Mouse (Mus musculus) liver, embryonic 14.5 days (tissue): Measurements from ENCODE around the gene Pfdn5. TPM values are rescaled to one million over a fixed set of nuclear protein-coding genes. Genes with fewer than 3 reads are reported as not detected.
A peak's percentile ranks its signal among the peaks of the same experiment; 100 is the strongest.

ENCODE experiments used
- ATAC-seq: fragments of 200-750 bp; cut with Nextera tagmentation; 2 replicates; pipeline ENCODE4 v1.8.0; 2017; ENCODE audit warnings: moderate number of reproducible peaks, mild to moderate bottlenecking, moderate library complexity; ENCODE audit not compliant: insufficient read depth
- DNase-seq, 3 experiments: peaks; one replicate each; pipeline ENCODE4 v3.0.0-alpha.2; 2012 to 2013; ENCODE audit warnings: low read depth in 3 of 3, low spot score in 3 of 3
- H3K27ac ChIP-seq: fragments of 300-500 bp; sonication (generic); 2 replicates; pipeline ENCODE4 v1.5.1; 2014; ENCODE audit warnings: moderate library complexity, mild to moderate bottlenecking, control low read depth, inconsistent platforms
- H3K27me3 ChIP-seq: fragments of 300-500 bp; sonication (generic); 2 replicates; pipeline ENCODE4 v1.6.1; 2014; ENCODE audit warnings: mild to moderate bottlenecking, low read length, moderate library complexity; ENCODE audit not compliant: control insufficient read depth, insufficient read depth
- H3K36me3 ChIP-seq: fragments of 300-500 bp; sonication (generic); replicated peaks from 2 replicates; pipeline ENCODE4 v1.6.1; 2014; ENCODE audit warnings: low read depth; ENCODE audit not compliant: control insufficient read depth, insufficient read depth
- H3K4me1 ChIP-seq, 2 experiments: fragments of 200-500 bp in 1 of 2; fragments of 300-500 bp in 1 of 2; sonication (generic) in 1 of 2; replicated peaks; 2 replicates each; pipeline ENCODE4 v1.6.1; 2012 to 2014; ENCODE audit warnings: antibody characterized with exemption in 1 of 2, inconsistent platforms in 1 of 2, low read length in 1 of 2; ENCODE audit not compliant: control insufficient read depth in 2 of 2, insufficient read depth in 2 of 2
- H3K4me2 ChIP-seq: fragments of 300-500 bp; sonication (generic); 2 replicates; pipeline ENCODE4 v1.6.1; 2014; ENCODE audit warnings: low read depth, mild to moderate bottlenecking, control low read depth, moderate library complexity
- H3K4me3 ChIP-seq, 2 experiments: fragments of 200-500 bp in 1 of 2; fragments of 300-500 bp in 1 of 2; sonication (generic) in 1 of 2; 2 replicates each; pipeline ENCODE4 v1.5.1; 2012 to 2014; ENCODE audit warnings: low read depth in 2 of 2, low read length in 2 of 2, mild to moderate bottlenecking in 2 of 2, control low read depth in 1 of 2, inconsistent platforms in 1 of 2, moderate library complexity in 1 of 2; ENCODE audit not compliant: insufficient read depth in 1 of 2
- H3K9ac ChIP-seq: fragments of 300-500 bp; sonication (generic); replicated peaks from 2 replicates; pipeline ENCODE4 v1.6.1; 2014; ENCODE audit warnings: mild to moderate bottlenecking, control low read depth, moderate library complexity
- H3K9me3 ChIP-seq: fragments of 300-500 bp; sonication (generic); 2 replicates; pipeline ENCODE4 v1.6.1; 2016; ENCODE audit warnings: low read length, mixed read lengths; ENCODE audit not compliant: control insufficient read depth
- CTCF ChIP-seq: IDR thresholded peaks from 2 replicates; pipeline ENCODE4 v1.5.1; 2016; ENCODE audit warnings: antibody characterized with exemption, low read depth, control low read depth
- EP300 ChIP-seq: IDR thresholded peaks from 2 replicates; pipeline ENCODE4 v1.6.1; 2016; ENCODE audit warnings: antibody characterized with exemption, low read depth
- WGBS: fragments of 180-500 bp; shearing (Covaris S2); extraction: QIAGEN DNeasy Blood & Tissue Kit; methylation state at CpG from one replicate; pipeline ENCODE4 v1.1.7; 2014; ENCODE audit not compliant: insufficient replicate concordance; 5-methylcytosine and 5-hydroxymethylcytosine counted together
- polyA plus RNA-seq, 2 experiments: library from polyadenylated mRNA; depleted of rRNA in 1 of 2; stranded (reverse) in 1 of 2; unstranded in 1 of 2; fragments of >200 nt; fragmentation: Nextera tagmentation in 1 of 2; extraction: Ambion mirVana in 1 of 2; gene quantifications; 2 replicates each; pipeline versions ENCODE4 v1.2.1 to v1.2.3; 2012 to 2014

Pfdn5 gene
- polyA plus RNA-seq, 2 experiments: 82.2 to 156 TPM

- Histone ChIP-seq H3K36me3 (no peaks in the 10 kb centered on the region), H3K9ac (no peak overlapping the region; the same call in 1 of the 2 replicates), H3K9me3 (no peaks in the 10 kb centered on the region), H3K4me2 (peak overlapping the region; percentile 28; the same call in 1 of the 2 replicates), H3K4me1 (0 out of 4 replicates have a peak, but pooled peaks cover 0 to 2% of the 10 kb centered on the region in 2 experiments), H3K4me3 (no peak overlapping the region), H3K27me3 (peaks cover 43% of the 10 kb centered on the region), H3K27ac (no peak overlapping the region)
- ATAC-seq (no peak), DNase-seq (no peak)
- WGBS: 4% methylated on average over 14 of the region's 14 CpGs
- TF ChIP-seq CTCF (no peak), EP300 (no peak)
Observed at GRCm38 (mm10) chr15:102362648-102363047, 36.7 kb downstream of the Pfdn5 start.

- DNase-seq (no peak), ATAC-seq (no peak)
- H3K27ac ChIP-seq: no peak overlapping the region
- no peak overlapping the region for H3K4me2 ChIP-seq
- no peak overlapping the region for H3K9ac ChIP-seq
- no peaks in the 10 kb centered on the region for H3K9me3 ChIP-seq
- 0 out of 4 replicates have a peak, but pooled peaks cover 0 to 2% of the 10 kb centered on the region in 2 experiments for H3K4me1 ChIP-seq
- TF ChIP-seq EP300 (no peak), CTCF (no peak)
- H3K36me3 ChIP-seq: no peaks in the 10 kb centered on the region
- peaks cover 27% of the 10 kb centered on the region for H3K27me3 ChIP-seq
- WGBS: 49% methylated on average over 1 of the region's 1 CpGs
- H3K4me3 ChIP-seq: no peak overlapping the region
Observed at GRCm38 (mm10) chr15:102364678-102365077, 38.8 kb downstream of the Pfdn5 start.

- Histone ChIP-seq H3K27me3 (peaks cover 40% of the 10 kb centered on the region), H3K4me2 (no peak overlapping the region), H3K9ac (no peak overlapping the region), H3K4me1 (0 out of 4 replicates have a peak, but pooled peaks cover 0 to 2% of the 10 kb centered on the region in 2 experiments), H3K9me3 (no peaks in the 10 kb centered on the region), H3K36me3 (no peaks in the 10 kb centered on the region), H3K4me3 (no peak overlapping the region), H3K27ac (no peak overlapping the region)
- ATAC-seq (no peak), DNase-seq (no peak)
- 16% methylated on average over 7 of the region's 7 CpGs for WGBS
- TF ChIP-seq CTCF: no peak
- TF ChIP-seq EP300: no peak
Observed at GRCm38 (mm10) chr15:102366238-102366637, 40.3 kb downstream of the Pfdn5 start.

- no peaks in the 10 kb centered on the region for H3K36me3 ChIP-seq
- ATAC-seq (no peak), DNase-seq (no peak)
- 6% methylated on average over 15 of the region's 15 CpGs for WGBS
- no peak within 1 kb of the TSS for H3K4me2 ChIP-seq
- TF ChIP-seq EP300: no peak
- no peak for TF ChIP-seq CTCF
- no peak within 1 kb of the TSS for H3K9ac ChIP-seq
- H3K27me3 ChIP-seq: peaks cover 43% of the 10 kb centered on the region
- H3K9me3 ChIP-seq: no peaks in the 10 kb centered on the region
- H3K4me3 ChIP-seq: no peak within 1 kb of the TSS
- H3K27ac ChIP-seq: no peak within 1 kb of the TSS
- H3K4me1 ChIP-seq: 0 out of 4 replicates have a peak, but pooled peaks cover 0 to 2% of the 10 kb centered on the region in 2 experiments
Observed at GRCm38 (mm10) chr15:102366733-102367344, 40.9 kb downstream of the Pfdn5 start, which contains the start of gene Sp7. Gene Sp7, minus strand, starts transcription at chr15:102367182.

GRCm38 (mm10) chr15:102369972-102370371, 44.1 kb downstream of the Pfdn5 start:
- Histone ChIP-seq H3K27me3 (peaks cover 30% of the 10 kb centered on the region), H3K4me3 (no peak overlapping the region), H3K4me2 (no peak overlapping the region), H3K9ac (no peak overlapping the region), H3K4me1 (no peaks in the 10 kb centered on the region), H3K36me3 (no peaks in the 10 kb centered on the region), H3K9me3 (no peaks in the 10 kb centered on the region), H3K27ac (no peak overlapping the region)
- TF ChIP-seq EP300 (no peak), CTCF (no peak)
- WGBS: 12% methylated on average over 13 of the region's 13 CpGs
- DNase-seq (no peak), ATAC-seq (no peak)
